Mouse (Mus musculus) bone marrow macrophage, adult 2 months (primary cell): ENCODE results near the gene Gm20538.

Source experiments
- CTCF ChIP-seq: IDR thresholded peaks from 2 replicates; pipeline ENCODE4 v1.5.1; 2012; ENCODE audit warnings: low read depth, mild to moderate bottlenecking, low read length, moderate library complexity
- POLR2A ChIP-seq: IDR thresholded peaks from 2 replicates; pipeline ENCODE4 v1.6.1; 2012; ENCODE audit warnings: mild to moderate bottlenecking, low read depth, low read length, borderline replicate concordance

DNA sequence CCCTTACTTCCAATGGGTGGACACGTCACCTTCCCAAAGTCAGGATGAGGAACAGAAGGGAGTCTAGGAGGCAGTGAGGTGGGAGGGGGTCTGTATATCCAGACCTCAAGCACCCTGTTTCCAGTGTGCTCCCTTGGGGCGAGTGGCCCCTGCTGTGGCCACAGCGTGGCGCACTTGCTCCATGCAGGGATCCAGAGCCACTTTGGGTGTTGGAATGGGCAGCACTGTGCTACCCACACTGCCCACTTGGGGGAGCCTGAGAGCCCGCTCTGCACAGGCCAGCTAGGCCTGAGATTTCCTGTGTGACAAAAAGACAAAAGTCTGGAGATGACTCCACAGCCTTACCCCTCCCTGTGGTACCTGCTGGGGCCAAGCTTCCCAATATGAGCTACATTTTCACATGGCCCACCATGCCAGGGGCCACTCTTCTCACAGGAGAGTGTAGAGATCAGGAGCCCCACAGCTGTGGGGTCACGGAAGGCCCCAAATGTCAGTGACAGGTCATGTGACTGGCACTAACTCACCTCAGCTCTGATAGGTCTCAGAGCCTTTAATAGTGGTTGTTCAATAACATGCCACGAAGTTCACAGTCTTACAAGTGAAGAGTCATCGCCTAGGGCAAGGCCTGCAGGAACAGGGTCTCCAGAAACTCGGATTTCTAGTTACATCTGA is 30.1 kb upstream of the Gm20538 start:
- TF ChIP-seq CTCF (peak; percentile 95), POLR2A (no peak)
